In genomic region chr1:151712664-151713063, GRCm38 (mm10) we compare ENCODE assay signal across 23 mouse cellular contexts.
"Had no signal": no experiment of that assay in that cellular context is flagged by ENCODE, and none has a peak within 500 bp of the region (broad histone marks: within the 10 kb centered on the region; RNA-seq: fewer than 3 reads in every experiment).

No protein-coding gene starts in this region.

- DNase-seq: kidney, adult 8-10 months; kidney, postnatal 10 days; kidney, postnatal 36 days; left cerebral cortex, postnatal 4 days; lung, adult 2 months; lung, postnatal 14 days; lung, postnatal 4 days; retina, postnatal 1 day; right cerebral cortex, postnatal 25 days; spleen, adult 18-20 months; thymus, adult 2 months; thymus, postnatal 14 days; thymus, postnatal 4 days had no signal

- H3K27ac ChIP-seq: kidney, embryonic 15.5 days; limb, embryonic 12.5 days; limb, embryonic 15.5 days; liver, embryonic 15.5 days; midbrain, embryonic 12.5 days; neural tube, embryonic 13.5 days; stomach, postnatal 0 days had no signal

- H3K9ac ChIP-seq: kidney, embryonic 15.5 days; limb, embryonic 12.5 days; limb, embryonic 15.5 days; liver, embryonic 15.5 days; midbrain, embryonic 12.5 days; neural tube, embryonic 13.5 days had no signal

- H3K9me3 ChIP-seq: kidney, embryonic 15.5 days; limb, embryonic 12.5 days; limb, embryonic 15.5 days; liver, embryonic 15.5 days; midbrain, embryonic 12.5 days; neural tube, embryonic 13.5 days had no signal

- H3K36me3 ChIP-seq: kidney, embryonic 15.5 days; limb, embryonic 12.5 days; limb, embryonic 15.5 days; liver, embryonic 15.5 days; midbrain, embryonic 12.5 days; neural tube, embryonic 13.5 days had no signal

- H3K4me3 ChIP-seq: kidney, embryonic 15.5 days; limb, embryonic 12.5 days; limb, embryonic 15.5 days; liver, embryonic 15.5 days; midbrain, embryonic 12.5 days; myocyte; neural tube, embryonic 13.5 days had no signal

- ATAC-seq: midbrain, embryonic 16.5 days had no signal

- H3K4me1 ChIP-seq: midbrain, embryonic 12.5 days had no signal

- H3K27me3 ChIP-seq: kidney, embryonic 15.5 days; limb, embryonic 12.5 days; limb, embryonic 15.5 days; liver, embryonic 15.5 days; midbrain, embryonic 12.5 days; neural tube, embryonic 13.5 days had no signal

- H3K4me2 ChIP-seq: kidney, embryonic 15.5 days; limb, embryonic 12.5 days; limb, embryonic 15.5 days; liver, embryonic 11.5 days; liver, embryonic 15.5 days; midbrain, embryonic 12.5 days; neural tube, embryonic 13.5 days had no signal
